Mouse (Mus musculus) erythroblast, embryonic 14.5 days (primary cell): ENCODE results near the gene Rpl38.

Experiments used
- GATA1 ChIP-seq: IDR thresholded peaks from 2 replicates; pipeline ENCODE4 v1.6.1; 2012; ENCODE audit warnings: low read length, inconsistent platforms, mixed read lengths
- TAL1 ChIP-seq: IDR thresholded peaks from 3 replicates; pipeline ENCODE4 v1.6.1; 2012; ENCODE audit warnings: low read length, inconsistent platforms, mixed read lengths

DNA sequence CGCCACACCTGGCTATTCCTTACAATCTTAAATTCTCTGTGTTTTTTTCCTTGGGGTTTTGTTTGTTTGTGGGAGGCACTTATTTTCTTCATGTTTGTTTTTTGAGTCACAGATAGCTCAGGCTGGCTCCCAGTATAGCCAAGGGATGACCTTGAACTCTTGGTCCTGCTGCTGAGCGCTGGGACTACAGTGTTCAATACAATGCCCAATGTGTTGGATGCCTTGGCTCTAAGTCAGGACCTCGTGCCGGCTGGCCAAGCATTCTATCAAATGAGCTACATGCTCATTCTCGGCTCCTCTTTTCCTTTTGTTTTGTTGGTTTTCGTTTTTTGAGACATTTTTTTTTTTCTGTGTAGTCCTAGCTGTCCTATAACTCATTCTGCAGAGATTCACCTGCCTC, 25.1 kb downstream of the Rpl38 start:
- TF ChIP-seq GATA1 (no peak), TAL1 (no peak)
